Mouse (Mus musculus): Measurements from ENCODE around the gene Rab5c. TPM values are rescaled to one million over a fixed set of nuclear protein-coding genes. Genes with fewer than 3 reads are reported as not detected.

Gene Rab5c
- polyA plus RNA-seq, 1 experiment from 2014 or later = 19.2 TPM

- Histone ChIP-seq H3K9me3 (replicated peaks) (no peaks in the 10 kb centered on the region), H3K9ac (no peak overlapping the region), H3K4me2 (no peak overlapping the region), H3K4me3 (replicated peaks) (no peak overlapping the region), H3K36me3 (replicated peaks) (no peaks in the 10 kb centered on the region), H3K27ac (replicated peaks) (no peak overlapping the region), H3K27me3 (peaks cover 6% of the 10 kb centered on the region), H3K4me1 (replicated peaks) (peaks cover 13% of the 10 kb centered on the region)
- WGBS (ENCODE audit: insufficient replicate concordance) = 69% methylated on average over 5 of the region's 5 CpGs
- ATAC-seq (ENCODE audit: insufficient read depth) = no peak
Observed at GRCm38 (mm10) chr11:100767871-100768270, 29.9 kb upstream of the Rab5c start.

DNA sequence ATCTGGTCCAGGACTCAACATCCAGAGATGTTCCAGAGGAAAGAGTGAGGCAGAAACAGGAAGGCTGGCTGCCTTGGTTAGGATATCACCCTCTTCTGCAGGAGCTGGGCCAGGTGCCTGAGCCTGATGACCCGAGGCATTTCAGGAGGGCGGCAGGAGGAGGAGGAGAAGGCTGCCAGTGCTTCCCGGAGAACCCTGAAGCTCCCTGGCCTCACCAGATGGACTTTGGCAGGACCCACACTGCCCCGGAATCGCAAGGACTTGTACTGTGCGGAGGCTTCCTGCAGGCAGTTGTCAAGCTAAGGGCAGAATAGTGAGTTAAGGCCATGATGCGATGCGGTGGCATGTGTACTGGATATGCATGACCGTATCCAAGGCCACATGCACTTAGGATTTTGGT is 28.7 kb upstream of the Rab5c start:
- ATAC-seq (ENCODE audit: insufficient read depth) = no peak
- Histone ChIP-seq H3K9ac (no peak overlapping the region), H3K4me1 (replicated peaks) (peaks cover 16% of the 10 kb centered on the region), H3K27me3 (peaks cover 18% of the 10 kb centered on the region), H3K4me3 (replicated peaks) (no peak overlapping the region), H3K4me2 (no peak overlapping the region), H3K27ac (replicated peaks) (no peak overlapping the region), H3K9me3 (replicated peaks) (no peaks in the 10 kb centered on the region), H3K36me3 (replicated peaks) (no peaks in the 10 kb centered on the region)
- WGBS (ENCODE audit: insufficient replicate concordance) = 78% methylated on average over 9 of the region's 9 CpGs

GRCm38 (mm10) chr11:100762831-100763230 is 24.8 kb upstream of the Rab5c start, which contains the start of gene Hcrt:
Gene Hcrt, minus strand, starts transcription at chr11:100762931.
- Histone ChIP-seq H3K4me3 (replicated peaks) (peak within 1 kb of the TSS; percentile 53), H3K4me2 (peak within 1 kb of the TSS; percentile 81), H3K27me3 (peaks cover 54% of the 10 kb centered on the region), H3K9me3 (replicated peaks) (no peaks in the 10 kb centered on the region), H3K27ac (replicated peaks) (no peak within 1 kb of the TSS), H3K36me3 (replicated peaks) (no peaks in the 10 kb centered on the region), H3K4me1 (replicated peaks) (peaks cover 26% of the 10 kb centered on the region), H3K9ac (no peak within 1 kb of the TSS; the same call in 1 of the 2 replicates)
- 70% methylated on average over 7 of the region's 7 CpGs for WGBS (ENCODE audit: insufficient replicate concordance)
- no peak for ATAC-seq (ENCODE audit: insufficient read depth)

DNA sequence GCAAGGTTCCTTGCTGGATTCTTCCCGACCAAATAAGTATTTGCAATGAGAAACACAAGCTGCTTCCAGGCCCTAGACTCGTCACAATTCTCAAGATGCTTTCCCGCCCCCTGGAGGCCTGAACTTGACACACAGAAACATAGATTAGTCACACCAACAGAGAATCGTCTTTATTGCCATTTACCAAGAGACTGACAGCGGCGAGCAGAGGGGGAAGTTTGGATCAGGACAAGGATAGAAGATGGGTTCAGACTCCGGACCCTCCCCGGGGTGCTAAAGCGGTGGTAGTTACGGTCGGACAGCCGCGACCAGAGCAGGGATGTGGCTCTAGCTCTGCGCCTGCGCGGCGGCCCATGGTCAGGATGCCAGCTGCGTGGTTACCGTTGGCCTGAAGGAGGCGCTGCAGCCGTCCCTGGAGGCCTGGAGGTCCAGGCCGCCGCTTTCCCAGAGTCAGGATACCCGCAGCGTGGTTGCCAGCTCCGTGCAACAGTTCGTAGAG is 23.6 kb upstream of the Rab5c start:
- H3K9me3 ChIP-seq (replicated peaks) = no peaks in the 10 kb centered on the region
- peak; percentile 61 for ATAC-seq (ENCODE audit: insufficient read depth)
- peak overlapping the region; percentile 53 for H3K4me3 ChIP-seq (replicated peaks)
- H3K36me3 ChIP-seq (replicated peaks) = no peaks in the 10 kb centered on the region
- no peak overlapping the region for H3K27ac ChIP-seq (replicated peaks)
- under 1% methylated on average over 27 of the region's 27 CpGs for WGBS (ENCODE audit: insufficient replicate concordance)
- peak overlapping the region; percentile 81 for H3K4me2 ChIP-seq
- H3K27me3 ChIP-seq = peaks cover 66% of the 10 kb centered on the region
- no peak overlapping the region; the same call in 1 of the 2 replicates for H3K9ac ChIP-seq
- H3K4me1 ChIP-seq (replicated peaks) = peaks cover 26% of the 10 kb centered on the region

DNA sequence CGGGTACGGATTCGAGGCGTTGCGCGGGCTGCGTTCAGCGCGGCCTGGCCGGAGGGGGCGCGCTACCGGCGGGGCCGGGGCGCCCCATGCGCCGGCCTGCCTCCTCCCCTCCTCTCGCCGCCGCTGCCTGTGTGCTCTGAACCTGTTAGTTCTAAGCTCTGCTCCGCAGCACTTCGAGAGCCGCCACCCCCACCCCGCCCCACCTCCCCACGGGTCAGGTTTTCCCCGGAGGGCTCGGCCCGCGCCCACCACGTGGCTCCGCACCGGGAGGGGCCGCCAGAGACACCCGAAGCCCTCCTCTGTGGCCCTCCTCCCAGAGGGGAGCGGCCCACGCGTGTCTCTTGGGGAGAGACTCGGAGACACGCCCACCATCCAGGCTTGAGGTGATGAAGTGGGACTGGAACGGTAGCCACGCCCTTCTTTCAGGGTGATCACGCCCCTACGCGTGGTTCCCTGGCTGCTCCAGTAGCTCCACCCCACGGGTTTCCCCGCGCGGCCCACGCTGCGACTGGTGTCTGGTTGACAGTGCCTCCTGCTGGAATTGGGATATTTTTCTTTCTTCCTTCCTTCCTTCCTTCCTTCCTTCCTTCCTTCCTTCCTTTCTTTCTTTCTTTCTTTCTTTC is 21.7 kb upstream of the Rab5c start, which contains the start of gene Kcnh4:
Kcnh4 (minus strand) TSS at position 332 of the 623 bp plus-strand sequence.
- Histone ChIP-seq H3K4me2 (peak within 1 kb of the TSS; percentile 72), H3K4me3 (replicated peaks) (peak within 1 kb of the TSS; percentile 44), H3K36me3 (replicated peaks) (no peaks in the 10 kb centered on the region), H3K27ac (replicated peaks) (no peak within 1 kb of the TSS), H3K4me1 (replicated peaks) (peaks cover 26% of the 10 kb centered on the region), H3K9me3 (replicated peaks) (no peaks in the 10 kb centered on the region), H3K9ac (no peak within 1 kb of the TSS), H3K27me3 (peaks cover 84% of the 10 kb centered on the region)
- ATAC-seq (ENCODE audit: insufficient read depth) = 0 out of 2 replicates have a peak, but pooled peaks have one; percentile 22
- WGBS (ENCODE audit: insufficient replicate concordance) = under 1% methylated on average over 51 of the region's 51 CpGs

- WGBS (ENCODE audit: insufficient replicate concordance) = 3% methylated on average over 35 of the region's 35 CpGs
- Histone ChIP-seq H3K4me3 (replicated peaks) (peak overlapping the region; percentile 44), H3K27me3 (peaks cover 92% of the 10 kb centered on the region), H3K4me2 (peak overlapping the region; percentile 72), H3K36me3 (replicated peaks) (no peaks in the 10 kb centered on the region), H3K9ac (no peak overlapping the region), H3K9me3 (replicated peaks) (no peaks in the 10 kb centered on the region), H3K27ac (replicated peaks) (no peak overlapping the region), H3K4me1 (replicated peaks) (peaks cover 26% of the 10 kb centered on the region)
- ATAC-seq (ENCODE audit: insufficient read depth) = no peak
Observed at GRCm38 (mm10) chr11:100758707-100759610, 20.9 kb upstream of the Rab5c start.

DNA sequence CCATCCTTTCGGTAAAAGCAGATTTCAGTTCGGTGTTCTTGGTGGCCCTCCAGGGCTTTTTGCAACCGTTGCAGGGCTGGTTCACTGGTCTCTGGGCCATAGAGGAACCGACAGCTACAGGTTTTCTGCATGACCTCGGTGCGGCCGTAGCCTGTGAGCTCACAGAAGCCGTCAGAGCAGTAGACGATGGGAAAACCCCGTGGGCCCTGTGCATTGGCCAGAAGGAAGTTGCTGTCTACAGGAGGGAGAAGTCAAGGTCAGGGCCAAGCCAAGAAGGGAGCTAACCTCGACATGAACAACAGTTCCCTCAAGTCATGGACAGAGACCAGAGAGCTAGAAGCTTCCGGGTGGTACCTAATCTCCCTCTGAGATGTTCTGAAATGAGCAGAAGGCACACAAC is 19.6 kb upstream of the Rab5c start:
- no peaks in the 10 kb centered on the region for H3K36me3 ChIP-seq (replicated peaks)
- peaks cover 26% of the 10 kb centered on the region for H3K4me1 ChIP-seq (replicated peaks)
- peaks cover 94% of the 10 kb centered on the region for H3K27me3 ChIP-seq
- WGBS (ENCODE audit: insufficient replicate concordance) = 59% methylated on average over 12 of the region's 12 CpGs
- H3K4me3 ChIP-seq (replicated peaks) = no peak overlapping the region
- no peak overlapping the region for H3K4me2 ChIP-seq
- no peaks in the 10 kb centered on the region for H3K9me3 ChIP-seq (replicated peaks)
- H3K9ac ChIP-seq = no peak overlapping the region
- ATAC-seq (ENCODE audit: insufficient read depth) = no peak
- no peak overlapping the region for H3K27ac ChIP-seq (replicated peaks)

GRCm38 (mm10) chr11:100756476-100756875 is 18.5 kb upstream of the Rab5c start:
- no peaks in the 10 kb centered on the region for H3K9me3 ChIP-seq (replicated peaks)
- no peak for ATAC-seq (ENCODE audit: insufficient read depth)
- H3K9ac ChIP-seq = no peak overlapping the region
- H3K27me3 ChIP-seq = peaks cover 94% of the 10 kb centered on the region
- WGBS (ENCODE audit: insufficient replicate concordance) = 57% methylated on average over 6 of the region's 6 CpGs
- H3K4me3 ChIP-seq (replicated peaks) = no peak overlapping the region
- H3K36me3 ChIP-seq (replicated peaks) = no peaks in the 10 kb centered on the region
- H3K4me1 ChIP-seq (replicated peaks) = peaks cover 20% of the 10 kb centered on the region
- no peak overlapping the region for H3K4me2 ChIP-seq
- no peak overlapping the region for H3K27ac ChIP-seq (replicated peaks)

- no peak overlapping the region for H3K27ac ChIP-seq (replicated peaks)
- no peak overlapping the region for H3K4me3 ChIP-seq (replicated peaks)
- no peak overlapping the region for H3K9ac ChIP-seq
- no peaks in the 10 kb centered on the region for H3K36me3 ChIP-seq (replicated peaks)
- no peak overlapping the region for H3K4me2 ChIP-seq
- peaks cover 90% of the 10 kb centered on the region for H3K27me3 ChIP-seq
- ATAC-seq (ENCODE audit: insufficient read depth) = no peak
- 84% methylated on average over 3 of the region's 3 CpGs for WGBS (ENCODE audit: insufficient replicate concordance)
- H3K4me1 ChIP-seq (replicated peaks) = peaks cover 8% of the 10 kb centered on the region
- H3K9me3 ChIP-seq (replicated peaks) = no peaks in the 10 kb centered on the region
Observed at GRCm38 (mm10) chr11:100754693-100755057, 16.7 kb upstream of the Rab5c start.

GRCm38 (mm10) chr11:100754021-100754692 is 16.1 kb upstream of the Rab5c start:
- H3K9me3 ChIP-seq (replicated peaks) = no peaks in the 10 kb centered on the region
- H3K27me3 ChIP-seq = peaks cover 90% of the 10 kb centered on the region
- no peak overlapping the region for H3K27ac ChIP-seq (replicated peaks)
- no peak overlapping the region for H3K9ac ChIP-seq
- H3K36me3 ChIP-seq (replicated peaks) = no peaks in the 10 kb centered on the region
- ATAC-seq (ENCODE audit: insufficient read depth) = no peak
- WGBS (ENCODE audit: insufficient replicate concordance) = 68% methylated on average over 12 of the region's 12 CpGs
- H3K4me1 ChIP-seq (replicated peaks) = peaks cover 3% of the 10 kb centered on the region
- H3K4me2 ChIP-seq = no peak overlapping the region
- H3K4me3 ChIP-seq (replicated peaks) = no peak overlapping the region

- H3K4me3 ChIP-seq (replicated peaks) = no peak overlapping the region
- no peaks in the 10 kb centered on the region for H3K9me3 ChIP-seq (replicated peaks)
- no peak for ATAC-seq (ENCODE audit: insufficient read depth)
- H3K4me2 ChIP-seq = no peak overlapping the region
- H3K9ac ChIP-seq = no peak overlapping the region
- 40% methylated on average over 10 of the region's 10 CpGs for WGBS (ENCODE audit: insufficient replicate concordance)
- no peaks in the 10 kb centered on the region for H3K36me3 ChIP-seq (replicated peaks)
- no peak overlapping the region for H3K27ac ChIP-seq (replicated peaks)
- H3K27me3 ChIP-seq = peaks cover 89% of the 10 kb centered on the region
- H3K4me1 ChIP-seq (replicated peaks) = peaks cover 4% of the 10 kb centered on the region
Observed at GRCm38 (mm10) chr11:100752294-100752693, 14.3 kb upstream of the Rab5c start.

Data from liver, embryonic 15.5 days (tissue).